Mouse (Mus musculus): ENCODE measurements around the gene Add3.
"Not testable (repeated sequence)": the region's sequence is repeated elsewhere in the genome, so short reads cannot be mapped to it uniquely, and the experiment has no call there.

Gene Add3

GRCm38 (mm10) chr19:53193964-53194582 is 53.8 kb downstream of the Add3 start:
- DNase-seq (ENCODE audit: low spot score), result no peak

GRCm38 (mm10) chr19:53194751-53195520 is 54.7 kb downstream of the Add3 start:
- no peak for DNase-seq (ENCODE audit: low spot score)

- DNase-seq (ENCODE audit: low spot score), result no peak
Measured at GRCm38 (mm10) chr19:53196961-53197360, 56.7 kb downstream of the Add3 start.

GRCm38 (mm10) chr19:53197766-53198165 is 57.5 kb downstream of the Add3 start:
- DNase-seq (ENCODE audit: low spot score), result no peak

GRCm38 (mm10) chr19:53198706-53199572 is 58.7 kb downstream of the Add3 start:
- no peak for DNase-seq (ENCODE audit: low spot score)

- no peak for DNase-seq (ENCODE audit: low spot score)
Measured at GRCm38 (mm10) chr19:53199711-53200110, 59.5 kb downstream of the Add3 start.

GRCm38 (mm10) chr19:53202116-53202515 is 61.9 kb downstream of the Add3 start:
- DNase-seq (ENCODE audit: low spot score), result no peak

GRCm38 (mm10) chr19:53206986-53207385 is 66.7 kb downstream of the Add3 start:
- DNase-seq (ENCODE audit: low spot score), result no peak

GRCm38 (mm10) chr19:53208830-53209229 is 68.6 kb downstream of the Add3 start:
- no peak for DNase-seq (ENCODE audit: low spot score)

GRCm38 (mm10) chr19:53210251-53210650 is 70.0 kb downstream of the Add3 start:
- no peak for DNase-seq (ENCODE audit: low spot score)

GRCm38 (mm10) chr19:53215352-53215751 is 75.1 kb downstream of the Add3 start:
- DNase-seq (ENCODE audit: low spot score), result no peak

- DNase-seq (ENCODE audit: low spot score), result no peak
Measured at GRCm38 (mm10) chr19:53216761-53217538, 76.7 kb downstream of the Add3 start.

- DNase-seq (ENCODE audit: low spot score), result no peak
Measured at GRCm38 (mm10) chr19:53217837-53218236, 77.6 kb downstream of the Add3 start.

- DNase-seq (ENCODE audit: low spot score), result no peak
Measured at GRCm38 (mm10) chr19:53219305-53219704, 79.1 kb downstream of the Add3 start.

- DNase-seq (ENCODE audit: low spot score), result no peak
Measured at GRCm38 (mm10) chr19:53221186-53221585, 80.9 kb downstream of the Add3 start.

GRCm38 (mm10) chr19:53225249-53226070 is 85.2 kb downstream of the Add3 start:
- not testable (repeated sequence) for DNase-seq (ENCODE audit: low spot score)

- DNase-seq (ENCODE audit: low spot score), result no peak
Measured at GRCm38 (mm10) chr19:53226651-53227050, 86.4 kb downstream of the Add3 start.

GRCm38 (mm10) chr19:53228064-53228794 is 88.0 kb downstream of the Add3 start:
- DNase-seq (ENCODE audit: low spot score), result no peak

- no peak for DNase-seq (ENCODE audit: low spot score)
Measured at GRCm38 (mm10) chr19:53230942-53231815, 90.9 kb downstream of the Add3 start.

Data from ovary, postnatal 10 days (tissue).